Mouse (Mus musculus): ENCODE data around the gene Btbd8. TPM values are rescaled to one million over a fixed set of nuclear protein-coding genes. Genes with fewer than 3 reads are reported as not detected.

Btbd8 gene
- polyA plus RNA-seq, 1 experiment: 0.62 TPM

- no peak for TF ChIP-seq CEBPB (IDR thresholded peaks at IDR 0.05; ENCODE audit: insufficient read depth, poor library complexity, severe bottlenecking)
- TF ChIP-seq E2F4 (IDR thresholded peaks at IDR 0.05; ENCODE audit: insufficient read depth): no peak
- no peak for TF ChIP-seq USF1 (IDR thresholded peaks at IDR 0.05; ENCODE audit: low read depth)
- no peak for TF ChIP-seq REST (IDR thresholded peaks at IDR 0.05; ENCODE audit: insufficient read depth, insufficient read length)
- TF ChIP-seq MYOD1 (IDR thresholded peaks at IDR 0.05; ENCODE audit: control insufficient read depth in 1 of 3, insufficient read length in 2 of 3, low read depth in 2 of 3): no peak
- TF ChIP-seq POLR2AphosphoS2 (IDR thresholded peaks at IDR 0.05; ENCODE audit: insufficient read length, low read depth): no peak
- TF ChIP-seq TCF3 (IDR thresholded peaks at IDR 0.05; ENCODE audit: insufficient read length, low read depth): no peak
- TF ChIP-seq TCF12 (IDR thresholded peaks at IDR 0.05; ENCODE audit: insufficient read depth, poor library complexity, severe bottlenecking): no peak
- no peak for TF ChIP-seq SRF (IDR thresholded peaks at IDR 0.05; ENCODE audit: control insufficient read depth, insufficient read length, low read depth)
- no peak for TF ChIP-seq MAX (IDR thresholded peaks at IDR 0.05; ENCODE audit: low read depth)
- TF ChIP-seq POLR2A (IDR thresholded peaks at IDR 0.05; ENCODE audit: insufficient read length, low read depth): no peak
- no peak for TF ChIP-seq MYOG (IDR thresholded peaks at IDR 0.05; ENCODE audit: control insufficient read depth in 1 of 3, insufficient read depth in 1 of 3, insufficient read length in 2 of 3, low read depth in 2 of 3)
- H3K4me3 ChIP-seq: no peak overlapping the region
- no peaks in the 10 kb centered on the region for H3K36me3 ChIP-seq (ENCODE audit: control insufficient read depth, insufficient read depth)
- no peaks in the 10 kb centered on the region for H3K79me2 ChIP-seq (ENCODE audit: control insufficient read depth, insufficient read depth)
- H3K27me3 ChIP-seq (ENCODE audit: control insufficient read depth, insufficient read depth, insufficient read length): no peaks in the 10 kb centered on the region
- no peak overlapping the region for H3K4me2 ChIP-seq (ENCODE audit: low read depth)
- no peak overlapping the region for H3ac ChIP-seq (ENCODE audit: control insufficient read depth, insufficient read length)
Observed at GRCm38 (mm10) chr5:107545927-107546326, 108.1 kb downstream of the Btbd8 start.

- H3K27me3 ChIP-seq (ENCODE audit: control insufficient read depth, insufficient read depth, insufficient read length): no peaks in the 10 kb centered on the region
- H3K4me2 ChIP-seq (ENCODE audit: low read depth): no peak overlapping the region
- H3K36me3 ChIP-seq (ENCODE audit: control insufficient read depth, insufficient read depth): no peaks in the 10 kb centered on the region
- no peak overlapping the region for H3K4me3 ChIP-seq
- TF ChIP-seq MYOG (IDR thresholded peaks at IDR 0.05; ENCODE audit: control insufficient read depth in 1 of 3, insufficient read depth in 1 of 3, insufficient read length in 2 of 3, low read depth in 2 of 3) (no peak), CEBPB (IDR thresholded peaks at IDR 0.05; ENCODE audit: insufficient read depth, poor library complexity, severe bottlenecking) (no peak), MAX (IDR thresholded peaks at IDR 0.05; ENCODE audit: low read depth) (no peak), MYOD1 (IDR thresholded peaks at IDR 0.05; ENCODE audit: control insufficient read depth in 1 of 3, insufficient read length in 2 of 3, low read depth in 2 of 3) (no peak), USF1 (IDR thresholded peaks at IDR 0.05; ENCODE audit: low read depth) (no peak), TCF3 (IDR thresholded peaks at IDR 0.05; ENCODE audit: insufficient read length, low read depth) (no peak), REST (IDR thresholded peaks at IDR 0.05; ENCODE audit: insufficient read depth, insufficient read length) (no peak), POLR2A (IDR thresholded peaks at IDR 0.05; ENCODE audit: insufficient read length, low read depth) (no peak), E2F4 (IDR thresholded peaks at IDR 0.05; ENCODE audit: insufficient read depth) (no peak), TCF12 (IDR thresholded peaks at IDR 0.05; ENCODE audit: insufficient read depth, poor library complexity, severe bottlenecking) (no peak), POLR2AphosphoS2 (IDR thresholded peaks at IDR 0.05; ENCODE audit: insufficient read length, low read depth) (no peak), SRF (IDR thresholded peaks at IDR 0.05; ENCODE audit: control insufficient read depth, insufficient read length, low read depth) (no peak)
- no peaks in the 10 kb centered on the region for H3K79me2 ChIP-seq (ENCODE audit: control insufficient read depth, insufficient read depth)
- H3ac ChIP-seq (ENCODE audit: control insufficient read depth, insufficient read length): no peak overlapping the region
Observed at GRCm38 (mm10) chr5:107547955-107548354, 110.2 kb downstream of the Btbd8 start.

- Histone ChIP-seq H3K27me3 (ENCODE audit: control insufficient read depth, insufficient read depth, insufficient read length) (no peaks in the 10 kb centered on the region), H3K36me3 (ENCODE audit: control insufficient read depth, insufficient read depth) (no peaks in the 10 kb centered on the region), H3K4me3 (no peak overlapping the region), H3ac (ENCODE audit: control insufficient read depth, insufficient read length) (no peak overlapping the region), H3K4me2 (ENCODE audit: low read depth) (no peak overlapping the region), H3K79me2 (ENCODE audit: control insufficient read depth, insufficient read depth) (no peaks in the 10 kb centered on the region)
- TF ChIP-seq MAX (IDR thresholded peaks at IDR 0.05; ENCODE audit: low read depth): no peak
- TF ChIP-seq TCF3 (IDR thresholded peaks at IDR 0.05; ENCODE audit: insufficient read length, low read depth): no peak
- no peak for TF ChIP-seq POLR2A (IDR thresholded peaks at IDR 0.05; ENCODE audit: insufficient read length, low read depth)
- no peak for TF ChIP-seq REST (IDR thresholded peaks at IDR 0.05; ENCODE audit: insufficient read depth, insufficient read length)
- TF ChIP-seq SRF (IDR thresholded peaks at IDR 0.05; ENCODE audit: control insufficient read depth, insufficient read length, low read depth): no peak
- TF ChIP-seq E2F4 (IDR thresholded peaks at IDR 0.05; ENCODE audit: insufficient read depth): no peak
- TF ChIP-seq CEBPB (IDR thresholded peaks at IDR 0.05; ENCODE audit: insufficient read depth, poor library complexity, severe bottlenecking): no peak
- no peak for TF ChIP-seq MYOG (IDR thresholded peaks at IDR 0.05; ENCODE audit: control insufficient read depth in 1 of 3, insufficient read depth in 1 of 3, insufficient read length in 2 of 3, low read depth in 2 of 3)
Observed at GRCm38 (mm10) chr5:107548444-107548843, 110.6 kb downstream of the Btbd8 start.

GRCm38 (mm10) chr5:107554336-107554735, 116.5 kb downstream of the Btbd8 start:
- Histone ChIP-seq H3K4me3 (no peak overlapping the region), H3K27me3 (ENCODE audit: control insufficient read depth, insufficient read depth, insufficient read length) (no peaks in the 10 kb centered on the region), H3K4me2 (ENCODE audit: low read depth) (no peak overlapping the region), H3K36me3 (ENCODE audit: control insufficient read depth, insufficient read depth) (peaks cover 5% of the 10 kb centered on the region), H3K79me2 (ENCODE audit: control insufficient read depth, insufficient read depth) (no peaks in the 10 kb centered on the region), H3ac (ENCODE audit: control insufficient read depth, insufficient read length) (no peak overlapping the region)
- no peak for TF ChIP-seq USF1 (IDR thresholded peaks at IDR 0.05; ENCODE audit: low read depth)
- no peak for TF ChIP-seq POLR2AphosphoS2 (IDR thresholded peaks at IDR 0.05; ENCODE audit: insufficient read length, low read depth)
- no peak for TF ChIP-seq TCF3 (IDR thresholded peaks at IDR 0.05; ENCODE audit: insufficient read length, low read depth)
- TF ChIP-seq CEBPB (IDR thresholded peaks at IDR 0.05; ENCODE audit: insufficient read depth, poor library complexity, severe bottlenecking): no peak
- no peak for TF ChIP-seq E2F4 (IDR thresholded peaks at IDR 0.05; ENCODE audit: insufficient read depth)
- no peak for TF ChIP-seq POLR2A (IDR thresholded peaks at IDR 0.05; ENCODE audit: insufficient read length, low read depth)
- TF ChIP-seq MAX (IDR thresholded peaks at IDR 0.05; ENCODE audit: low read depth): no peak
- TF ChIP-seq SRF (IDR thresholded peaks at IDR 0.05; ENCODE audit: control insufficient read depth, insufficient read length, low read depth): no peak
- TF ChIP-seq MYOG (IDR thresholded peaks at IDR 0.05; ENCODE audit: control insufficient read depth in 1 of 3, insufficient read depth in 1 of 3, insufficient read length in 2 of 3, low read depth in 2 of 3): no peak
- no peak for TF ChIP-seq REST (IDR thresholded peaks at IDR 0.05; ENCODE audit: insufficient read depth, insufficient read length)
- no peak for TF ChIP-seq TCF12 (IDR thresholded peaks at IDR 0.05; ENCODE audit: insufficient read depth, poor library complexity, severe bottlenecking)
